Mouse (Mus musculus): ENCODE measurements around the gene Dab2ip. TPM values are rescaled to one million over a fixed set of nuclear protein-coding genes. Genes with fewer than 3 reads are reported as not detected.

The Dab2ip gene
- polyA plus RNA-seq, 1 experiment from 2014 or later = 19.7 TPM

- H3K36me3 ChIP-seq = peaks cover 5% of the 10 kb centered on the region; the same call in 1 of the 2 replicates
- peaks cover 6% of the 10 kb centered on the region; the same call in 1 of the 2 replicates for H3K27me3 ChIP-seq (ENCODE audit: low read depth, poor library complexity, severe bottlenecking)
- H3K9me3 ChIP-seq (replicated peaks) = no peaks in the 10 kb centered on the region
- H3K4me1 ChIP-seq = peaks cover 88% of the 10 kb centered on the region
- DNase-seq (ENCODE audit: low spot score) = no peak
- H3K27ac ChIP-seq (replicated peaks) = peak overlapping the region; percentile 93; the same call in 1 of the 2 replicates
- H3K4me3 ChIP-seq = no peak overlapping the region
- WGBS = 91% methylated on average over 2 of the region's 2 CpGs
These were observed 63.1 kb downstream of the Dab2ip start for GRCm38 (mm10) chr2:35621225-35621519.

GRCm38 (mm10) chr2:35621796-35622195, 63.7 kb downstream of the Dab2ip start:
- 2% methylated on average over 41 of the region's 41 CpGs for WGBS
- H3K9me3 ChIP-seq (replicated peaks) = no peaks in the 10 kb centered on the region
- peaks cover 6% of the 10 kb centered on the region; the same call in 1 of the 2 replicates for H3K27me3 ChIP-seq (ENCODE audit: low read depth, poor library complexity, severe bottlenecking)
- peak; percentile 85 for DNase-seq (ENCODE audit: low spot score)
- H3K4me3 ChIP-seq = peak overlapping the region; percentile 76
- peak overlapping the region; percentile 93 for H3K27ac ChIP-seq (replicated peaks)
- peaks cover 90% of the 10 kb centered on the region for H3K4me1 ChIP-seq
- peaks cover 8% of the 10 kb centered on the region; the same call in 1 of the 2 replicates for H3K36me3 ChIP-seq

GRCm38 (mm10) chr2:35622261-35623103, 64.4 kb downstream of the Dab2ip start:
- peaks cover 6% of the 10 kb centered on the region; the same call in 1 of the 2 replicates for H3K27me3 ChIP-seq (ENCODE audit: low read depth, poor library complexity, severe bottlenecking)
- WGBS = 4% methylated on average over 20 of the region's 20 CpGs
- peak overlapping the region; percentile 76 for H3K4me3 ChIP-seq
- peak overlapping the region; percentile 93 for H3K27ac ChIP-seq (replicated peaks)
- peak; percentile 42 for DNase-seq (ENCODE audit: low spot score)
- H3K36me3 ChIP-seq = peaks cover 8% of the 10 kb centered on the region; the same call in 1 of the 2 replicates
- peaks cover 93% of the 10 kb centered on the region for H3K4me1 ChIP-seq
- no peaks in the 10 kb centered on the region for H3K9me3 ChIP-seq (replicated peaks)

GRCm38 (mm10) chr2:35623104-35623377, 65.0 kb downstream of the Dab2ip start:
- no peak for DNase-seq (ENCODE audit: low spot score)
- Histone ChIP-seq H3K9me3 (replicated peaks) (no peaks in the 10 kb centered on the region), H3K4me3 (peak overlapping the region; percentile 76), H3K27ac (replicated peaks) (peak overlapping the region; percentile 93), H3K27me3 (ENCODE audit: low read depth, poor library complexity, severe bottlenecking) (peaks cover 6% of the 10 kb centered on the region; the same call in 1 of the 2 replicates), H3K36me3 (peaks cover 8% of the 10 kb centered on the region; the same call in 1 of the 2 replicates), H3K4me1 (peaks cover 94% of the 10 kb centered on the region)
- 52% methylated on average over 4 of the region's 4 CpGs for WGBS

GRCm38 (mm10) chr2:35623431-35624148, 65.5 kb downstream of the Dab2ip start:
- Histone ChIP-seq H3K36me3 (peaks cover 8% of the 10 kb centered on the region; the same call in 1 of the 2 replicates), H3K27ac (replicated peaks) (peak overlapping the region; percentile 93), H3K27me3 (ENCODE audit: low read depth, poor library complexity, severe bottlenecking) (peaks cover 6% of the 10 kb centered on the region; the same call in 1 of the 2 replicates), H3K4me1 (peaks cover 96% of the 10 kb centered on the region), H3K9me3 (replicated peaks) (no peaks in the 10 kb centered on the region), H3K4me3 (peak overlapping the region; percentile 76)
- DNase-seq (ENCODE audit: low spot score) = peak; percentile 26
- WGBS = 48% methylated on average over 12 of the region's 12 CpGs

GRCm38 (mm10) chr2:35624380-35625006, 66.4 kb downstream of the Dab2ip start:
- Histone ChIP-seq H3K27ac (replicated peaks) (peak overlapping the region; percentile 93; the same call in 1 of the 2 replicates), H3K9me3 (replicated peaks) (no peaks in the 10 kb centered on the region), H3K4me1 (peaks cover 91% of the 10 kb centered on the region), H3K36me3 (peaks cover 12% of the 10 kb centered on the region), H3K4me3 (peak overlapping the region; percentile 76; the same call in 1 of the 2 replicates), H3K27me3 (ENCODE audit: low read depth, poor library complexity, severe bottlenecking) (peaks cover 6% of the 10 kb centered on the region; the same call in 1 of the 2 replicates)
- WGBS = 62% methylated on average over 5 of the region's 5 CpGs
- no peak for DNase-seq (ENCODE audit: low spot score)

GRCm38 (mm10) chr2:35625007-35625380, 66.9 kb downstream of the Dab2ip start:
- Histone ChIP-seq H3K27ac (replicated peaks) (no peak overlapping the region), H3K27me3 (ENCODE audit: low read depth, poor library complexity, severe bottlenecking) (peaks cover 6% of the 10 kb centered on the region; the same call in 1 of the 2 replicates), H3K36me3 (peaks cover 16% of the 10 kb centered on the region), H3K9me3 (replicated peaks) (no peaks in the 10 kb centered on the region), H3K4me3 (no peak overlapping the region), H3K4me1 (peaks cover 86% of the 10 kb centered on the region)
- WGBS = 90% methylated on average over 6 of the region's 6 CpGs
- DNase-seq (ENCODE audit: low spot score) = no peak

GRCm38 (mm10) chr2:35625526-35625925, 67.5 kb downstream of the Dab2ip start:
- Histone ChIP-seq H3K4me1 (peaks cover 80% of the 10 kb centered on the region), H3K27ac (replicated peaks) (no peak overlapping the region)
- 88% methylated on average over 6 of the region's 6 CpGs for WGBS

GRCm38 (mm10) chr2:35626181-35626727, 68.2 kb downstream of the Dab2ip start:
- no peak overlapping the region for H3K4me3 ChIP-seq
- H3K27me3 ChIP-seq (ENCODE audit: low read depth, poor library complexity, severe bottlenecking) = peaks cover 3% of the 10 kb centered on the region; the same call in 1 of the 2 replicates
- peaks cover 16% of the 10 kb centered on the region for H3K36me3 ChIP-seq
- H3K9me3 ChIP-seq (replicated peaks) = no peaks in the 10 kb centered on the region
- H3K27ac ChIP-seq (replicated peaks) = no peak overlapping the region
- WGBS = 80% methylated on average over 9 of the region's 9 CpGs
- DNase-seq (ENCODE audit: low spot score) = no peak
- H3K4me1 ChIP-seq = peaks cover 73% of the 10 kb centered on the region

More at GRCm38 (mm10) chr2:35625526-35625925, 67.5 kb downstream of the Dab2ip start:
- no peak for DNase-seq (ENCODE audit: low spot score)
- H3K4me3 ChIP-seq = no peak overlapping the region
- peaks cover 6% of the 10 kb centered on the region; the same call in 1 of the 2 replicates for H3K27me3 ChIP-seq (ENCODE audit: low read depth, poor library complexity, severe bottlenecking)
- H3K9me3 ChIP-seq (replicated peaks) = no peaks in the 10 kb centered on the region
- H3K36me3 ChIP-seq = peaks cover 16% of the 10 kb centered on the region

- Histone ChIP-seq H3K9me3 (replicated peaks) (no peaks in the 10 kb centered on the region), H3K4me3 (no peak overlapping the region), H3K27me3 (ENCODE audit: low read depth, poor library complexity, severe bottlenecking) (no peaks in the 10 kb centered on the region), H3K4me1 (peaks cover 62% of the 10 kb centered on the region), H3K36me3 (peaks cover 16% of the 10 kb centered on the region), H3K27ac (replicated peaks) (peak overlapping the region; percentile 13; the same call in 1 of the 2 replicates)
- 68% methylated on average over 11 of the region's 11 CpGs for WGBS
- DNase-seq (ENCODE audit: low spot score) = no peak
These were observed 69.3 kb downstream of the Dab2ip start for GRCm38 (mm10) chr2:35627298-35627898.

GRCm38 (mm10) chr2:35628052-35628451, 70.0 kb downstream of the Dab2ip start:
- Histone ChIP-seq H3K27me3 (ENCODE audit: low read depth, poor library complexity, severe bottlenecking) (no peaks in the 10 kb centered on the region), H3K4me3 (no peak overlapping the region), H3K27ac (replicated peaks) (no peak overlapping the region), H3K4me1 (peaks cover 55% of the 10 kb centered on the region), H3K36me3 (peaks cover 16% of the 10 kb centered on the region), H3K9me3 (replicated peaks) (no peaks in the 10 kb centered on the region)
- WGBS = 77% methylated on average over 7 of the region's 7 CpGs
- DNase-seq (ENCODE audit: low spot score) = no peak

- H3K9me3 ChIP-seq (replicated peaks) = no peaks in the 10 kb centered on the region
- no peak overlapping the region for H3K4me3 ChIP-seq
- H3K27me3 ChIP-seq (ENCODE audit: low read depth, poor library complexity, severe bottlenecking) = no peaks in the 10 kb centered on the region
- 90% methylated on average over 4 of the region's 4 CpGs for WGBS
- H3K4me1 ChIP-seq = peaks cover 49% of the 10 kb centered on the region
- no peak overlapping the region for H3K27ac ChIP-seq (replicated peaks)
- no peak for DNase-seq (ENCODE audit: low spot score)
- peaks cover 16% of the 10 kb centered on the region for H3K36me3 ChIP-seq
These were observed 70.6 kb downstream of the Dab2ip start for GRCm38 (mm10) chr2:35628656-35629055.

All from midbrain, embryonic 10.5 days (tissue).